In the genomic region with DNA sequence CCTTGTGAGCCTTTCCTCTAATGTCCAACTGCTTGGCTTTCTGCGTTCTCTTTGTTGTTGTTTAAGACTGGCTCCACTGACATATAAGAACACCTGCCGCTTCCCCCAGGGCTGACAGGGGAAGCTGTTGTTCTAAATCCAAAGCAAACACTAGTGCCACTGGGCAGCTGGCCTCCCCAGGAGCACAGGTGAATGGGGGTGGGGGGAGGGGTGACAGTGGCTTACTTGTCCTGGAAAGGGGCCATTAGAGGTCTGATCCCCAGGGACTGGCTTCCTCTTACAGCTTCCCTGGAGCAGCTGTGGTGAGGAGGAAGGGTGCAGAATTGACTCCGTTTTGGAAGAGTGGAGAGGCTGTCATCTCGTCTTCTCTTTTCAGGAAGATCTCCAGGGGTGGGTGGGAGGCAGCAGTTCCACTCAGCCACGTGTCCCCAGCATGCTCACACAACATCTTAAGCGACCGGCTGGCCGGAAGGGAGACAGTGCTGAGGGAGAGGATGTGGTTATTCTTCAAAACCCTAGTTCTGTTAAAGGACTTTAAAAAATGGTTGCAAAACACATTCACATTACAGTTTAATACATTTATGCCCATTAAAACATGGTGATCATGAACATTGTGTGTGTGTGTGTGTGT, we compare ENCODE assay signal across 10 mouse cellular contexts.
A peak's percentile ranks its signal among the peaks of the same experiment; 100 is the strongest.
DNase-seq lines count a peak whose midpoint lies in the region; ATAC-seq and TF ChIP-seq lines count a peak whose summit lies in the region.
"Had no signal": no experiment of that assay in that cellular context is flagged by ENCODE, and none has a peak within 500 bp of the region (broad histone marks: within the 10 kb centered on the region; RNA-seq: fewer than 3 reads in every experiment).

No protein-coding gene starts in this region.

- ATAC-seq in monocyte, adult 5-6 weeks (replicated peaks; ENCODE audit: insufficient number of reproducible peaks, low FRiP score, low TSS enrichment, poor library complexity, severe bottlenecking) = peak; percentile 71
- ATAC-seq in megakaryocyte-erythroid progenitor cell, adult 5-6 weeks (replicated peaks; ENCODE audit: low FRiP score, low TSS enrichment, poor library complexity, severe bottlenecking) = no peak

- peaks cover 22% of the 10 kb centered on the region for H3K4me1 ChIP-seq in thymus, adult 2 months (replicated peaks; ENCODE audit: control insufficient read depth, insufficient read depth, low read length)

- no peak overlapping the region for H3K4me3 ChIP-seq in thymus, adult 2 months (ENCODE audit: control insufficient read depth, insufficient read depth, low read length)
- H3K4me3 ChIP-seq: kidney, embryonic 15.5 days had no signal

- 6% methylated on average over 8 of the region's 8 CpGs for WGBS in thymus, adult 2 months

- peak; percentile 93 for DNase-seq in heart, adult 11 months
- DNase-seq in heart, postnatal 25 days (ENCODE audit: low spot score) = no peak
- DNase-seq in thymus, adult 2 months = peak; percentile 22
- no peak for DNase-seq in thymus, adult 18-20 months
- DNase-seq in ovary, postnatal 10 days (ENCODE audit: low spot score) = no peak
- no peak for DNase-seq in layer of hippocampus, adult 9-11 months
- DNase-seq: right cerebral cortex, postnatal 25 days had no signal

- intact Hi-C loops in heart, postnatal 25 days (cut with DNase I) = no loop called here

- no peak for TF ChIP-seq CTCF in thymus, adult 2 months (IDR thresholded peaks at IDR 0.05; ENCODE audit: borderline replicate concordance, control insufficient read depth, extremely low read depth, insufficient read depth, low read length, poor library complexity)

- H3K27me3 ChIP-seq in thymus, adult 2 months (ENCODE audit: control insufficient read depth, insufficient read depth, low read length) = no peaks in the 10 kb centered on the region
- H3K27me3 ChIP-seq: kidney, embryonic 15.5 days had no signal

- peak overlapping the region; percentile 2; the same call in 1 of the 2 replicates for H3K27ac ChIP-seq in thymus, adult 2 months (ENCODE audit: control insufficient read depth, insufficient read depth, low read length)
- H3K27ac ChIP-seq: kidney, embryonic 15.5 days had no signal

- no peak for TF ChIP-seq POLR2A in thymus, adult 2 months (IDR thresholded peaks at IDR 0.05; ENCODE audit: control insufficient read depth, extremely low read depth, insufficient read depth, low read length, poor library complexity)

- no peaks in the 10 kb centered on the region for H3K36me3 ChIP-seq in thymus, adult 2 months (ENCODE audit: control insufficient read depth, insufficient read depth, low read length)
- H3K36me3 ChIP-seq: kidney, embryonic 15.5 days had no signal

Comparison
In these comparisons a context has a peak if more than half of its experiments do, and no peak if none do; other contexts are left out.
1. DNase-seq: peak in heart, adult 11 months (single experiment) and thymus, adult 2 months (single experiment); none in heart, postnatal 25 days (single experiment), thymus, adult 18-20 months (0 of 2), ovary, postnatal 10 days (single experiment) and layer of hippocampus, adult 9-11 months (single experiment).